Mouse (Mus musculus): ENCODE results near the gene Rab40c.

Rab40c gene

DNA sequence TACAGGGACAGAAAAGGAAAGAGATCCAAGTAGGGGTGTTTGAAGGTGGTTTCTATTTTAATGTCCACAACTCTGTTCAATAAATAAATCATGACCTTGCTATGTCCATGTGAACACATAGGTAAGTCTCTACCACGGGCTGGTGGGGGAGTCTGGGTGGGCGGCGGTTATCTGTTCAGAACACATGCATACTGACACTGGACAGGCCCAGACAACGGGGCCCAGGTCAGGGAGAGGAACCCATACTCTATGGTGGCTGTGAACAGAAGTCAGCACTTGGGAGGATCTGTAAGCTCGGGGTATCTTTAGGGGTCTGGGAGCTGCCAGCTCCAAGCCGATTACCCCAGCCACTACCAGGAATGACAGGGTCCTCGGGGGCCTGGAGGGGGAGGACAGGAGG, 26.8 kb upstream of the Rab40c start:
- DNase-seq (ENCODE audit: low spot score): no peak

GRCm38 (mm10) chr17:25945517-25946155, 26.1 kb upstream of the Rab40c start:
- DNase-seq (ENCODE audit: low spot score): no peak

GRCm38 (mm10) chr17:25944366-25945163, 25.0 kb upstream of the Rab40c start, which contains the start of the genes Pigq and Nhlrc4:
Gene Pigq, minus strand, starts transcription at chr17:25944936.
Gene Nhlrc4, minus strand, starts transcription at chr17:25944961.
- DNase-seq (ENCODE audit: low spot score): no peak

GRCm38 (mm10) chr17:25943769-25944168, 24.2 kb upstream of the Rab40c start:
- DNase-seq (ENCODE audit: low spot score): no peak

- DNase-seq (ENCODE audit: low spot score): no peak
Measured at GRCm38 (mm10) chr17:25943221-25943620, 23.7 kb upstream of the Rab40c start.

- no peak for DNase-seq (ENCODE audit: low spot score)
Measured at GRCm38 (mm10) chr17:25942597-25943151, 23.1 kb upstream of the Rab40c start.

GRCm38 (mm10) chr17:25941511-25942241, 22.1 kb upstream of the Rab40c start:
- DNase-seq (ENCODE audit: low spot score): peak; percentile 77

DNA sequence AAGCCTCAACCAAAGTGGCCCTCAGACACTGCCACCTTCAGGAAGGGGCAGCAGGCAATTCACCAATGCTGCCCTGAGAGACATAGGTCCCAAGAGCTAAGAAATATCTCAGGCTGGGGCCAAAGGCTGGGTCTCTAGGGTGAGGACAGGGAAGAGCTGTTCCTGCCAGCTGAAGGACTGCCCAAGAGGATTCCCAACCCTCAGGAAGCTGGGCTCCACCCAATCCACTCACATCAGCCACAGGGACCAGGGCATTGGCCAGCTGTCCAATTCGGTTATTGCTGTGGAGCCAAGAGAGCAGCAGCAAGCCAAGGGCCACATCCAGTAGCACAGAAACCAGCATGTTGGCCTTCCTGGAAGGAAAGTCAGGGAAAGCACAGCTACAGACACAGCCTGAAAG, 15.0 kb upstream of the Rab40c start:
- DNase-seq (ENCODE audit: low spot score): no peak

DNA sequence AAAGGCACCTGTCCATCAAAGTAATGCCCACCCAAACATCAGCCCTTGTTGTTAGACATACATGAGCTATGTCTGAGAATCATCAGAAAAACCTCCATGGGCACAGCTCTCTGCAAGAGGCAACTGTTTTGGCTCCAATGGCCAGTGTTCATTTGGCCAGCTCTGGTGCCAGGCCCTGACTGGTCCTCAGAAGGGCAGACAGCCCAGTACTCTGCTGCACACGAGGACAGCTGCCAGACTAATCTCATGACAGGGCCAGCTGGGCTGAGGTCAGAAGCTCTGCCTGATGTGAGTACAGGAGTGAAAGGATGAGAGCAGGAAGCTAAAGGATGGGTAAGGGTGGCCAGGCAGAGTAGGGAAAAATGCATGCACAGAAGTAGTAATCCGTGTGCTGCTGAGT, 5.8 kb upstream of the Rab40c start:
- peak; percentile 81 for DNase-seq (ENCODE audit: low spot score)

DNA sequence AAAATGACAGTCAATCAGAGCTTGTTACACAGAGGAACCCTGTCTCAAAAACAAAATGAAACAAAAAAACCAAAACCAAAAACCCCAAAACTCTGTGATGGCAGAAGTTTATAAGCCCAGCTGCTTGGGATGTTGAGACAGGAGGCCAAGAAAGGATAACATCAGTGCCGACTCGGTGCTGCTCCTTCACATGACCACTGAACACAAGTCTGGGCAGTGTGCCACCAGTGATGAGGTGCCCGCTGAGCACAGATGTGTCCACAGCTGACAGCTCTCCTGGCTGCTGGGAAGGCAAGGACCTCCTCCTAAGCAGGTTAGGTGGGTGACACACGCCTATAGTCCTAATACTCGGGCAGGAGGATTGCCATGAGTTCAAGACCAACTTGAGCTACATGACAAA, 2.6 kb upstream of the Rab40c start:
- DNase-seq (ENCODE audit: low spot score): peak; percentile 82

DNA sequence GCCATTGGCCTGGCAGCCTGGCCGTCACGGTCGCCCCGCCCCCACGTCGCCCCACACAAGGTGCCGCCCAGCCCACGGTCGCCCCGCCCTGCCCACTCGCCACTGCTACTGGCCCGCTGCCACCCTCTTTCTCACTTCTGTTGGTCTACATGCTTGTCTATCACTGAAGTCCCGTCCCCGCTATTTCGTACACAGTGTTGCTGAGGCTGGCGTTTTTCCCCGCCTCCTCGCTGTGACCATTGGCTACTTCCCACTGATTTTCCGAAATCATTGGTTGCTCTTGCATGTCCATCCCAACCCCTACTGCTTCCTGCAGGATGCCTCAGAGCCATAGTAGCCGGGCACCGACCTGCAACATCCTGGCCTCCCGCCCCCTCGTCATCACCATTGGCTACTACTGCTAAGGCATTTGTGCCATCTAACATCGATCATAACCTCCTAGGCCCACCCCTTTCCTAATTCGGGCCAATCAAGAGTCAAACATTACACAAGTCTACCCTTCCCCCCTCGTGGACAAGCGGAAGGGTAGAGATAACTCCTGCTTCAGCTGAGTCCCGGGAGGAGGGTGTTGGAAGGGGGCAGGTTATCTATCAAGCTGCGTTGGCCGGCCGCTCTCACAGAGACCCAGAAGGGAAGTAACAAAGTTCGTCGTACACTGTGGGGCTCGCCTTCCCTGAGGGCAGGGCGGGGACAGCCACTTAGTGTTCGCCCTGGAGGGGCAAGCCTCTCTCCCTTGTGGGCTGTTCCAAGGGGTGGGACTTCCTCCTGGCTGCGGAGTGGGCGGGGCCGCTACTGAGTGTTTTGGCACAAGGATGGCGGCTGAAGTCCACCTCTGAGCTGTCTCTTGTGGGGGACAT, 487 bp upstream of the Rab40c start:
- peak; percentile 98 for DNase-seq (ENCODE audit: low spot score)

DNA sequence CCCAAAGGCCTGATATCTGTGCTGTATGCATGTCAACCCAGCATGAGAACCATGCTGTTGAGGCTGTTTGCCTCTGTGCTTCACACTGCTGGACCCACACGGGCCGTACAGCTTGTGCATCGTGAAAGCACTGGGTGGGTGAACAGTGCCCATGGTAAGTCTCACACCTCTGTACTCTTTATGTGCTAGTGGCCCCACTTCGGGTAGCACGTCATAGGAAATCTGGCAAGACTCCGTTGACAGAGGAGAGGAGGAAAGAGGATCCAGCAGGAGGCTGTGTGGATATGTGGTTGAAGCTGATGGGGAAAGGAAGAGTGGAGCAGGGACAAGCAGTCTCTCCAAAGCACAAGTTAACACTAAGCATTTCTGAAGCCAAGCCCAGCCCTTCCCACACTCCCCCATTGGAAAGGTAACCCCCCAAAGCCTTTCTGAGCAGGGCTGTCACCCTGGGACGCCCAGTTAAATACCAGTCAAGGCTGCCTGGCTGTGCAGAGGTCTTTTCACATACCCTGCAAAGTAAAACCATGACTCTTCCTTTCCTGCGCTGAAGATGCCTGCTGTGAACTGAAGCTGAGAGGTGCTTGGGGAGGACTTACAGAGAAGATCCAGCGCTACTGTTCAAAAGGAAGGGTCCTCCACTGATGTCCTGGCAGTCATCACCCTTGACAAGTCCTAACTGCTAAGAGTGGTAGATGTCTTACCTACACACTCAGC, 1.3 kb downstream of the Rab40c start:
- no peak for DNase-seq (ENCODE audit: low spot score)

- DNase-seq (ENCODE audit: low spot score): no peak
Measured at GRCm38 (mm10) chr17:25916931-25917647, 2.4 kb downstream of the Rab40c start.

DNA sequence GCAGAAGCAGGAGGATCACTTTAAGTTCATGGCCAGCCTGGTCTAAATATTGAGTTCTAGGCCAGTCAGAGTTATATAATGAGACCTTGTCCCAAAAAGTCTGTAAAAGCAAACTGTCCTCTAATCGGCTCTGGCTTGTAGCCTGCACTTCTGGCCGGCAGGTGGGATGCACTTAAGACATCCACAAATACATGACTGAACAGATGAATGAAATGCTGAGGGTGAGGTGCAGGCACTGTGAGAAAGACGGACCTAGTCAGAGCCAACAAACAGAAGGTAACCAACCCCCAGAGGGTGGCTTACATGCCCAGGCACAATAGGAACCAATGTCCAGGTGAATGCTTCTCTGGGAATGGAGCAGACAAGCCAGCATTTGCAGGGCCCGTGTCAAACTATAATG, 5.2 kb downstream of the Rab40c start:
- DNase-seq (ENCODE audit: low spot score): no peak

- no peak for DNase-seq (ENCODE audit: low spot score)
Measured at GRCm38 (mm10) chr17:25913877-25914275, 5.7 kb downstream of the Rab40c start.

GRCm38 (mm10) chr17:25913186-25913876, 6.2 kb downstream of the Rab40c start:
- DNase-seq (ENCODE audit: low spot score): no peak

DNA sequence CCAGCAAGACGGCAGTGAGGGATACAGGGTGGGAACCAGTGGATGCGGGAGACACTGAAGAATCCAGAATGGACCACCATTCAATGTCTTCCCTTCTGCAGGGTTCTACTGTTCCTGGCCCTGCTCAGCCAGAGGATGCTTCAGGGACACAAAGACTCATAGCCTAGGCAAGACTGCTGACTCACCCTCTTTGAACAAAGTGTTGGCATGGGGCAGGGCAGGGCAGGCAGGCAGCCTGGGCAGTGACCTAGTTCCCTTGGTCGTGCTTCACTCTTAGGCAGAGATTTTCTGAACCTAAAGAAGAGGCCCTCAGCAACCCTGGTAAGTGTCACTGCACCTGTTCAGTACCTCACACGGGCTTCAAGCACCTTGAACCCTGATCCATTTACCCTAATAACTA, 7.7 kb downstream of the Rab40c start:
- DNase-seq (ENCODE audit: low spot score): peak; percentile 49

DNA sequence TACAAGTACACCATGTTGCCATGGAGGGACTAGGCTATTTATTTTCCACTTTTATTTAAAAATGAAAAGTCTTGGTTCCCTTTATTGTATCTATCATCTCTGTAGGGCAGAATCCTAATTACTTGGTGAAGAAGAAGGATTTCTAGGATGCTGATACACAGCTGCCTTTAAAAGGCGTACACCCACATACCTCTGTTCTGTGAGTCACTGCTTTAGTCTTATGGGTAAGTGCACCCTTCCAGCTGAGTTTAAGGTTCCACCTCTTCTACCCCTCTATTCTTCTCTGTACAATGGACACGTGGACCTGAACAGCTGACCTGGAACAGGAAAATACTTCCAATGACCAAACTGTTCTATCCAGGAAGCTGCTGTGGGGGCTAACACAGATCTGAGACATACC, 11.9 kb downstream of the Rab40c start:
- no peak for DNase-seq (ENCODE audit: low spot score)

DNA sequence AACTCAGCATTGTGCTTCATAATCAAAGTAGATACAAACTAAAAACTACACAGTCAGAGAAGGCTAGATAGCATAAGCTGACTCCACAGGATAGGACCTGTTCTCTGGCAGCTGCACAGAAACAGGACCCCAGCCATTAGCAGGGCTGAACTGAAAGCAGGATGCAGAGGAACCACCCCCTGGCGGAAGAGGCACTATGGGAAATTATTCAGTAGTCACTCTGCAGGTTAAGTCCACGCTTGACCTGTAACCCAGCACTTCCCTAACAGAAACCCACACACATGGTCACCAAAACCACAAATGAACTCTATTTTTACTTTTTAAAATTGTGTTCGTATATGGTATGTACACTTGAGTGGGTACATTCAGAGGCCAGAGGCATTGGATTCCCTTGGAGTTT, 16.5 kb downstream of the Rab40c start:
- no peak for DNase-seq (ENCODE audit: low spot score)

GRCm38 (mm10) chr17:25900193-25900592, 19.3 kb downstream of the Rab40c start:
- DNase-seq (ENCODE audit: low spot score): no peak

Measured in MN1 (cell line).